Mouse (Mus musculus): Measurements from ENCODE around the gene Dcun1d5.
"Not testable (repeated sequence)": the region's sequence is repeated elsewhere in the genome, so short reads cannot be mapped to it uniquely, and the experiment has no call there.

DNA sequence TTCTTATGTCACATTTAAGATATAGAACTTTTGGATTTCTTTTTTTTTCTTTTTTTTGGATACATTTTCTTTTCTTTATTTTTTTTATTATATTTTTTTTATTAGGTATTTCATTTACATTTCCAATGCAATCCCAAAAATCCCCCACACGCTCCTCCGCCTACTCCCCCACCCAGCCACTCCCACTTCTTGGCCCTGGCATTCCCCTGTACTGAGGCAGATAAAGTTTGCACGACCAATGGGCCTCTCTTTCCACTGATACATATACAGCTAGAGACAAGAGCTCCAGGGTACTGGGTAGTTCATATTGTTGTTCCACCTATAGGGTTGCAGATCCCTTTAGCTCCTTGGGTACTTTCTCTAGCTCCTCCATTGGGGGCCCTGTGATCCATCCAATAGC, 6.4 kb downstream of the Dcun1d5 start:
- not testable (repeated sequence) for TF ChIP-seq CTCF (IDR thresholded peaks at IDR 0.05; ENCODE audit: extremely low read depth, insufficient read depth, insufficient read length, insufficient replicate concordance); POLR2A (IDR thresholded peaks at IDR 0.05; ENCODE audit: low read depth, low read length)

Data from spleen, adult 2 months (tissue).